Mouse (Mus musculus) kidney, postnatal 14 days (tissue): ENCODE measurements around the gene Cpeb2.

ENCODE experiments used
- DNase-seq: peaks from one replicate; pipeline ENCODE4 v3.0.0; 2022; ENCODE audit warnings: mixed read lengths

Gene Cpeb2

DNA sequence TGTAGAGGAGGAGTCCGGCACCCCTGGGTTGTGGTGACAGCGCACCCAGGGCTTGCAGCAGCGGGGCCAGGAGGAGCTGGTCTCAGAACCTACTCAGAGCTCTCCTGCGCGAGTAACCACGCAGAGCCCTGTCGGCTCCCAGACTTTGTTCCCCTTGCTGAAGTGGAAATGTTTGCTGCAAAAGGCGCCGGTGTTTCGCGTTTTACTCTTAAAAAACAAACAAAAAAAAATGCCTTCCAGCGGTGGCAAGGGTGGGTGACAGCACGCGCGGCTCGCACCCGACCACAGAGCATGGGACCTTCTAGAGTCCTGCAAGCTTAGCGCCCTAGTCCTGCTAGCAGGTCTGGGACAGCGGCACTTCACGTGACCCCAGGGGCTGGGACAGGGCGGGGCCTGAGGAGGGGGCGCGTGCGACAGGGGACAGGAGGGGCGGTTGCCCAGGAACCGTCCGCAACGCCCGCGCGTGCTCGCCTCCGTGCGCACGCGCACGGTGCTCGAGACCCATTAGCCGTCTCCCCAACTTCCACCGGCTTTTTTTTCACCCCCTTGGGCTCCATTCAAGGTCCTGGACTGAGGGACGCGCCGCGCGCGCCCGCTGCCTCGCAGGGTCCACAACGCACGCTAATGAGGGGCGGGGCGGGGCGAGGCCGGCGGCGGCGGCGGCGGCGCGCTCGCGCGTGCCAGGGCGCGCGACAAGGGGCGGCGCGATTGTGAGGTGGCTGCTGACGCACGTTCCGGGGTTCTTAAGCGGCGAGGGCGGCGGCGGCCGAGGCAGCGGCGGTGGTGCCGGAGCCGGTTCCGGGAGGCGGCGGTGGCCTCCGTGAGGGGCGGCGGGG is at the start of gene Cpeb2:
Cpeb2 (plus strand) TSS at position 691 of the 836 bp plus-strand sequence.
- peak; percentile 99 for DNase-seq

DNA sequence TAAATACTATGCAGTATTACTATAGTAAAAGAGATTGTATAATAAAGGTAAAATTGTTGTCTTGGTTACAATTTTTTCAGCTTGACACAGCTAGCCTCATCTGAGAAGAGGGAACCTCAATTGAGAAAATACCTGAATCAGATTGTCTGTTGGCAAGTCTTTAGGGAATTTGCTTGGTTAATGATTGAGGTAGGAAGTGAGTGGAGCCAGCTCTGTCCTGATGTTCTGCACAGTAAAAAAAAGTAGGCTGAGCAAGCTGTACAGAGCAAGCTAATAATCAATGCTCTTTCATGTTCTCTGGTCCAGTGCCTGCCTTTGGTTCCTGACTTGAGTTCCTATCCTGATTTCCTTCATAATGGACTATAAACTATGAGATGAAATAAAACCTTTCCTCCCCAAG is 49.4 kb upstream of the Cpeb2 start:
- DNase-seq, result peak; percentile 7

DNA sequence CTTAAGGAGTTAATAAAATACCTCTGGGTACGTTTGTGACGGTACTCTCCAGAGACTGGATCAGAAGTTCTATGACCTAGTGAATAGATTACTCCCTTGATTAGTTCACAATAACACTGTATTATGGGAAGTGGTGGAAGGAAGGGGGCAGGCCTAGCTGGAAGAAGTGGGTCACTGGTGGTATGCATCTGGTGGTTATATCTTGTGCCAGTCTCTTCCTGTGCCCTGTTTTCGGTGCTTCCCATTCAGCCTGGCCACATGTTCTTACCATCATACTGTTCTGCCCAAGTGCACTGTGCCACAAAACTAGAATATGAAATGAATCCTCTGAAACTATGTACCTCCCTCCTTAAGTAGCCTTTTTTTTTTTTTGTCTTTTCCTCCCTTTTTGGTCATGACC is 48.1 kb upstream of the Cpeb2 start:
- DNase-seq, result no peak

- no peak for DNase-seq
Measured at GRCm38 (mm10) chr5:43185478-43185877, 47.5 kb upstream of the Cpeb2 start.

DNA sequence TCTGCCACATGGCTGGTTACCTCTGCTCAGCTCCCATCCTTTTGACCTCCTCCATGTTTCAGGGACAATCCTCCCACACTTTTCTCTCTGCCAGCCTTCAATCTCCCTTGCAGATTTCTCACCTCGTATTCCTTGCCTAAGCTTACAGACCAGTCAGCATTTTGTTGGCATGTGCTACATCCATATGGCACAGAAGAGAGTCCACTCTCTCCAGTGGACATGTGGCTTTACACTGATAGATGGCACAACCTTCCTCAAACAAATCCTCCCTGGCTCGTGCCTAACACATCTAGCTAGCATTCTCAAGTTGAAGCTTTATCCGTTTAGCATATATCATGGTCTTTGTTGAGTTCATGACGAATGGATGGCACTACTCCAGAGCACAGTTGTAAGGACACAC is 32.3 kb upstream of the Cpeb2 start:
- no peak for DNase-seq

GRCm38 (mm10) chr5:43206495-43207053 is 26.4 kb upstream of the Cpeb2 start:
- no peak for DNase-seq

DNA sequence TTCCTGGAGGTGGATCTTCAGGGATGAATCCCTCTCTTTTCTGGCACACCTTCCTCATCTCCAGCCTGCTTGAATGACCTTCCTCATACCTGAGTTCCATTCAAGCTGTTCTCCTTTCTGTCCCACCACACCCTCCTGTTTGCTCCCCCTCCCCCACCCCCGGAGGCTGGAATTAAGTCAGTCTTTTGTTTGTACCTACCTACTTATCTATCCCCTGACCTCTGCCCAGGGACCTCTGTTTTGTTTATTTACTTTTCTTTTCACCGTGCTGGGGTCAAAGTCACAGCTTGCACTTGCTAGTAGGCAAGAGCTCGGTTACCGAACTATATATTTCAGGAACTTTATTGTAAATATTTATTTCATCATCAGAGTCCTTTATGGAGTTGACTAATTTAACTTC is 15.5 kb upstream of the Cpeb2 start:
- peak; percentile 24 for DNase-seq

- peak; percentile 14 for DNase-seq
Measured at GRCm38 (mm10) chr5:43217987-43218846, 14.8 kb upstream of the Cpeb2 start.

GRCm38 (mm10) chr5:43218847-43219132 is 14.2 kb upstream of the Cpeb2 start:
- peak; percentile 87 for DNase-seq

DNA sequence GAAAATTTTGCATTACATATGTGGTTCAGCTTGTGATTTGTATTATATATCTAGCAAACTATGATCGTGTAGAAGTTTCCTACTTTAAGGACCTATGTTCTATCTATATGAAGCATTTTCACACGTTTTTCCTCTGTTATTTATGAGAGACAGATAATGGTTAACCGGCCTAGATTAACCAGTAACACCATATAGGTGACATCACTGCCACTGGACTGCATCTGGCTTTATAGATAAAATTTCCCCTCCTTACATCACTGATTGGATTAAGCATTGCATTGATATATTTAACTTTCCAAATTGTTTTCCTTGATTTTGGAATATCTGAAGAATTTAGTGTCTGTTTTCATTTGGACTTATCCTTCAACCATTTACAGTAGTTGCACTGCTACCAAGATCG is 9.6 kb upstream of the Cpeb2 start:
- no peak for DNase-seq

DNA sequence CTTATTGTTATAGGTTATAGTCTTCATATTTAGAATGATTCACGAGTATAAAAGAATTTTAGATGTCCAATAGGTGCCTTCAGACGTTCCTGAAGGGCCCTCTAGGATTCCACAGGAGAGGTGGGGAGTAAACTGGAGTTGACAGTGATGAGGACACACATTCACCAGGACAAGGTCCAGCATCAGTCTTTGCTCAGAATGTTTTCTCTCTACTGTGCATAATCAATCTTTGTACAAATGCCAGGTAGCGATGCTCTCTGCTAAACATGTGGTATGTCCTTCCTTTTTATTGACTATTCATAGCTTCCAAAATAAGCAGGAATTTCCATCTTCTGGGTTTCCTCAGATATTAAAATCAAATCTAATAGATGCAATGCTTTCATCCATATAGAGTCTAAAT is 8.7 kb upstream of the Cpeb2 start:
- DNase-seq, result no peak

DNA sequence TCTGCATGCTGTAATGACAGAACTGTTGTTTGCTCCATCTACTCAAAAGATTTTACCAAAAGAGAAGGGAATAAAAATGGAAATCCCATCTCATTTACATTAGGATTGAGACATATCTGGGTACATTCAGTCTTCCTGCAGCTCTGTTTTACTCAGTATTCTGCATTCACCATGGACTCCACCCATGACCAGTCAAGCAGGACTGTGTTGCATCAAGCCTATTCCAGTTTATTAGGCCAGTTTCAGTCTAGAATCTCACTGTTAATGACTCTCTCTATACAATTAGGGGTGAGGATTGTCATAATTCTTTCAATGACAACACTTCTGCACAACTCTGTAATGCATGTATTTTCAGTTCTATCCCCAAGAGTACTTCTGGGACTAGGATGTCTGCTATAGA is 6.8 kb upstream of the Cpeb2 start:
- no peak for DNase-seq

DNA sequence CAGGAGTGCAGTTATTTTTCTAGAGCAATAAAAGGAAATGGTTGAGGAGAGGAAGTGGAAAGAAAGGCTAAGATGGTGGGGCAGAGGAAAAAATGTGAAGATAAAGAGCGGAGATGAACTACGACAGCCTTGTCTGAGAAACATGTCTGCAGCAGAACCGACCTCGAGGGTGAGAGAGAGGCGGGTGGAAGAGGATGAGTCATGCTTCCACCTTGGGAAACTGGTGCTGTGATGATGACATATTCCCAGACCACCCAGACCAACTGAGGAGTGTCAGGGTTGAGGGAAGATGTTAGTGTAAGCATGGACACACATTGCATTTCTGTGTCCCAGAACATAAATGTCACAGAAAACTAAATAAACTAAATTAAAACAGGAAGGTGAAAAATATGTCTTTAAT is 5.4 kb upstream of the Cpeb2 start:
- DNase-seq, result no peak

- DNase-seq, result peak; percentile 34
Measured at GRCm38 (mm10) chr5:43231061-43231460, 1.9 kb upstream of the Cpeb2 start.

DNA sequence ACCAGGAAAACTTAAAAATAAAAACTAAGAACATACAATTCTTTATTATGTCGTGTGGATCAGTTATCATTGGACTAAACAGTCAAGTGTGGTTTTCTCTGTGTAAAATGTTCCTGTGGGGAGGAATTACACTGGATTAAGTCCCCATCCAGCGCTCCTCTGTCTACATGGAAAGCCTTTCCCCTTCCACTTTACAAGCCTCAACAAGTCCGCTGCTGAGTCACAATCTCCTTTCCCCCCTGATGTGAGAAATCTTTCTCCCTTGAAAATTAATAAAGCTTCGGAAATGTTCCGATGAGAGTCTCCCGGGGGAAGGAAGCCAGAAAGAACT is 856 bp upstream of the Cpeb2 start:
- DNase-seq, result no peak

GRCm38 (mm10) chr5:43233316-43234181 is 579 bp downstream of the Cpeb2 start:
- peak; percentile 89 for DNase-seq

GRCm38 (mm10) chr5:43234321-43235185 is 1.6 kb downstream of the Cpeb2 start:
- DNase-seq, result peak; percentile 65

DNA sequence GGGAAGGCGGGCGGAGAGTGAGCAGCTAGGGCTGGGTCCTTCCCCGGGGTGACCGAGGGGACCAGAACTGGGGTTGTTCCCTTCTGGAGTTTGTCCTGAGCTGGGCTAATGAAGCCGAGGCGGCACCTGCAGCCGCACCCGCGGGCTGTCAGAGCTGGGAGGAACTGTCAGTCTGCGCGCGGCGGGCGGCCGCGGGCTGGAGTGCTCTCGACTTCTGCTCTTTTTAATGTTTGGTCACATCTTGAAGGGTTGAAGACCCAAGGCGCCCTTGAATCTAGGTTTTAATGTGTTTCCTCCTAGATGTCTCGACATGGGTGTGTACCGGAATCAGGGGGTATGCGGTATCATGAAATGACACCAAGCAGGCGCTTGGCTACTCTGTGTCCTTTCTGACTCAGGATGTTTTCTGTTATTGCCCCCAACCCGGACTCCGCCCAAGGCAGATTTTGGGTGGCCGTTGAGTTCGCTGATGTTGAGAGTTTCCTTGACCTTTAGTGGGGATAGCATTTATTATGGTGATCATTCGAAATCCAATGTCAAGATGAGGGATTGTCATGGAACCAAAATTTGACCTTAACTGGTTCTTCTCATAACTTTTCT is 2.3 kb downstream of the Cpeb2 start:
- peak; percentile 54 for DNase-seq

DNA sequence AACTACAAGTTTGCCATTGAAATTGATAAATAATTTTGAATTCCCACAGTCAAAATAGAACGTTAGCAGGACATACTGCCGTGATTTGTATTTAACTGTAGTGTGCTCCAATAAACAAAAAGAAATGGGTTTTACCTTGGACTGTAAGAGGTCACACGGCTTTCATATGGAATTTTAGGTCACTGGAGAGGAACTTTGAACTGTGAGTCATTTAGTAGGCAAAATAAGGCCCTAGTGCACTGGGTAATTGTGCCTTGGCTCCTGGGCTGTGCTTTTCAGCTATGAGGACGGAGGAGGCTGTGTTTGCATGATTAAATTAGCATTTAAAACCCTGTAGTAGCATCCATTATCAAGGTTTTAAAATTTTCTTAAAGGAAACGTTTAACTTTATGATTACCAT is 3.0 kb downstream of the Cpeb2 start:
- DNase-seq, result peak; percentile 10

- no peak for DNase-seq
Measured at GRCm38 (mm10) chr5:43236476-43236875, 3.5 kb downstream of the Cpeb2 start.

DNA sequence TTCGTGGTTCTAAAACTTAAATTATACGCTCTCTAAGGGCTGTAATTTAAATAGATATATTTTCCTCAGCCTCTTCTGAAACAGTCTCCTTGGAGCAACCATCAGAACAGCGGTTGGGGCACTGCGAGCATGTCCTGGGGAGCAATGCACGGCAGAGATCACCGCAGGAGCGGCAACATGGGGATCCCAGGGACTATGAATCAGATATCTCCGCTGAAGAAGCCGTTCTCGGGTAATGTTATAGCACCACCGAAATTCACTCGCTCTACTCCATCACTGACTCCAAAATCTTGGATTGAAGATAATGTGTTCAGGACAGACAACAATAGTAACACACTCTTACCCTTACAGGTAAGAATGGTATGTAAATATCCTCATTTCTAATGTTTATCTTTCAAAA is 4.3 kb downstream of the Cpeb2 start:
- DNase-seq, result no peak
